Mouse (Mus musculus) gastrocnemius, adult 18-20 months (tissue): ENCODE data around the gene Tpt1. TPM values are rescaled to one million over a fixed set of nuclear protein-coding genes. Genes with fewer than 3 reads are reported as not detected.
"Not testable (repeated sequence)": the region's sequence is repeated elsewhere in the genome, so short reads cannot be mapped to it uniquely, and the experiment has no call there.

ENCODE experiments used
- DNase-seq: peaks from one replicate; pipeline ENCODE4 v3.0.0; 2021; ENCODE audit warnings: low spot score
- long read RNA-seq, 2 experiments: library from polyadenylated mRNA; stranded (forward); transcript quantifications; one replicate each; pipeline ENCODE4 v2.0.0; 2021
- total RNA-seq, 2 experiments: library from RNA; stranded (reverse); gene quantifications; 2 replicates each; pipeline ENCODE4 v1.2.3; 2021

Tpt1 gene
- total RNA-seq: 1,000 to 10,000 TPM; 3,564 to 3,853 TPM
- long read RNA-seq, experiment 1, transcript Tpt1-201 (6 exons, 1,169 nt): major isoform, 721 of 746 reads
- long read RNA-seq, experiment 1, partial matches to known transcripts: 20 of 746 reads
- long read RNA-seq, experiment 1, other reads (novel, unspliced or antisense): 5 of 746 reads
- long read RNA-seq, experiment 2, transcript Tpt1-201 (6 exons, 1,169 nt): major isoform, 570 of 603 reads
- long read RNA-seq, experiment 2, partial matches to known transcripts: 29 of 603 reads
- long read RNA-seq, experiment 2, other reads (novel, unspliced or antisense): 4 of 603 reads

DNA sequence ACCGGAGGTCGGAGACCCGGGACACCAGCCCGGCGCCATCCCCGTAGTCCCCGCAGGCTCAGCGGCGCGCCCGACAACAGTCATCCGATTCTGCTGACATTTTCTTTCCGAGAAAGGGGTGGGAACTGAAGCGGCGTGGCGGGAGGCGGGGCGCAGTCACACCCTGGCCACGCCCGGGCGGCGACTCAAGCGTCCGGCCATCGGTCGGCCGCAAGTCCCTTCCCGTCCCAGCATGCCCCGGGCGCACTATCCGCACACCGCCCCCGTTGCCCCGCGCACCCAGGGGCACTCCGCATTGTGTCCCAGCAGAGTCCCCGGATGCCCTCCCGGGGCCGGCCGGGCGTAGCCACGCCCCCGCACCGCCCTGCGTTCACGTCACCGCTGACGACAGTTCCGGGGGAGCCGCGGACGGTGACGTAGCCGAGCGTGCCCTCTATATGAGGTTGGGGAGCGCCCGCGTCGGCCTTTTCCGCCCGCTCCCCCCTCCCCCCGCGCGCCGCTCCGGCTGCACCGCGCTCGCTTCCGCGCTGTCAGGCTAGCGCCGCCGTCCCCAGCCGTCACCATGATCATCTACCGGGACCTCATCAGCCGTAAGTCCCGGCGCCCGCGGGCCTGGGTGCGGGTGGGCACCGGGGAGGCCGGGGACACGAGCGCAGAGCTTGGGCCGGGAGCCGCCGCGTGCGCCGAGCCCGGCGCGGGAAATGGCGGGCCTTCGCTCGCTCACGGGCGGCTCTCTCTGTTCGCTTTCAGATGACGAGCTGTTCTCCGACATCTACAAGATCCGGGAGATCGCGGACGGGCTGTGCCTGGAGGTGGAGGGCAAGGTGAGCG is at the start of gene Tpt1:
Gene Tpt1, plus strand, starts transcription at position 227 of the 831 bp plus-strand sequence.
- DNase-seq: peak; percentile 99

DNA sequence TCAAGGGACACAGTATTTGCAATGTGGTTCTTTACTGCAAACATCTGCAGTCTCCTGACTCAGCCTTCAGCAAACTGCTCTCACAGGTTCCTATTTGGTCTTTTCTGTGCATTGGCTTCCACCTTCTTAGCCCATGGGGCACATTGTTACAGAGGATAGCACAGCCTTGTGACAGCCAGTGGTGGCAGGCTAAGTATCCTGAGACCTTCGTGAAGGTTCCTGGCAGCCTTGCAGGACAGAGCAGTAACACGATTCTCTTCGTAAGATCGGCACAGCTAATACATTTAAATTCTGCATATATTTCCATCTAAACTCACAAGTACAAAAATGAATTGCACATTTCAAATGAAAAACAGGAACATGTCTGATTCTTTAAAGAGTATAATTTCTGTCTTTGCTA is 49.0 kb upstream of the Tpt1 start:
- DNase-seq: peak; percentile 50

DNA sequence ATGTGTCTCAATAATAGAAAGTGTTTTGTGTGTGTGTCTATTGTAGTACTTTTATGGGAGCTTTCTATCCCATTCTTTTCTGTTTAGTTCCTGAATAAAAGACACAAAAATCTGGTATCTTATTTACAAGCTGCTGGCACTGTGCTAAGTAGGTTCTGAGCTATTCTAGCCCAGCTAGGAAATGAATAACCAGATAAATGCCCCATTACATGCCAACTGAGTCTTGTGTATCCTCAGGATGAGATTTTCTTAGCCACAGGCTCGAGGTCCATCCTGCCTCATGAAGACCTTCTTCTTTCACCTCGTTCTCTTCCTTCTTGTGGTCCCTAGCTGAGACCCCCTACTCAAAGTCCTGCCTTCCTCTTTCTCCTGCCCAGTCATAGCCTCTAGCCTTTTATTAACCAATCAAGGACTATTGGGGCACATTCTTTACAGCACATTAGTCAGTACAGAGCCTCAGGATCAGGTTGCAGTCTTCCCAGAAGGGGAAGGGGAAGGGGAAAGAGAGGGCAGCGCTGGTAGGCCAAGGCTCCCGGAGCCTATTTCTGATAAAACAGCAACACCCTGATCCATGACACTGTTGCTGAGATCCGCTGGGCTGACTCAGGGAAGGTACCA is 47.0 kb upstream of the Tpt1 start:
- no peak for DNase-seq

DNA sequence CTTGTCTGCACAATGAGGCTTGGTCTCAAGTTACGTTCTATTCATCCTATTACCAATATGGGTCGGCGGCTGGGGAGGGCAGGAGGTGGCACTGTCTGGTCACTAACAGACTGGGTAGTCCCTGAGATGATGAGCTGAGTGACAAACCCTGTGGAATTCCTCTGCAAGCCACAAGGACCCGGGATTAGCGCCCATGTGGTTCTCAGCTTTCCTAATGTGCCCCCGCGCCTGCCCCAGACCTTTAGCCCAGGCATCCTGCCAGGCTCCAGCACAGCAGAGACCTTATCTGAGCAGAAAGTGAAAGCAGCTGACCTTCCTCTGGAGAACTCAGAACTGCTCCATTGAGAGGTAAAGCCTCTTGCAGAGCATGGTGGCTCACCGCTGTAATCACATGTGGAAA is 37.1 kb upstream of the Tpt1 start:
- peak; percentile 90 for DNase-seq

DNA sequence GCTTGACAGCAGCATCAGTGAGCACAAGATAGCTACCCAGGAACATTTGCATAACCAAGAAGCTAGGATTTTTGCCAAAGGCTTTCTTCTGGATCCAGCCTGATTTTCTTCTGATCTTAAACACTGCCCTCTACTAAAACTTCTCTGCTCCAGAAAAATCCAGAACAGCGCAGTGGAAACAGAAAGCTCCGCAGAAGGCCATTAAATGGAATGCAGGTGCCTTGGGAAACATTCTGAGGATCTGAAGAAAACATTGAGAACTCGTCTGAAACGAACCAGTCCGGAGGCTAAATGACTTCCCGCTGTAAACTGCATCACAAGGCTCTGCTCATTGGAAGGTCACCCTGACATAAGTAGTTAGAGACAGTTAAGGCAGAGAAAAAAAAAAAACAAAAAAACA is 35.0 kb upstream of the Tpt1 start:
- DNase-seq: no peak

DNA sequence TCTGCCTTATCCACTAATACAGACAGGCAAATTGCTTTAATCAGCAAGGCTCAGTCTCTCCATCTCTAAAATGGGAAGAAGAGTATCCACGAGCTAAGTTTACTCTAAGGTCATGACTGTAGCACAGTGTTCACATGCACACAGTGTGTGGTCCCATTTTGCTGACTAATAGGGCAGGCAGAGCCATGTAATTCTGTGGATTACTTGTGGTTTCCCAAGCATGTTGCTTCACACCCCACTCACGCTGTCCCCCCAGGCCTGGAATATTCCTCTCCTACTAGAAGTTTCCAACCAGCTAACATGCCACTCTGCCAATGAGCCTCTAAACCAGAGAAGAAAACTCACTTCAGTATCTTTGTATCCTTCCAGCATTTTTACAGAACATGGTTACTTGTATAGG is 26.4 kb upstream of the Tpt1 start:
- DNase-seq: no peak

DNA sequence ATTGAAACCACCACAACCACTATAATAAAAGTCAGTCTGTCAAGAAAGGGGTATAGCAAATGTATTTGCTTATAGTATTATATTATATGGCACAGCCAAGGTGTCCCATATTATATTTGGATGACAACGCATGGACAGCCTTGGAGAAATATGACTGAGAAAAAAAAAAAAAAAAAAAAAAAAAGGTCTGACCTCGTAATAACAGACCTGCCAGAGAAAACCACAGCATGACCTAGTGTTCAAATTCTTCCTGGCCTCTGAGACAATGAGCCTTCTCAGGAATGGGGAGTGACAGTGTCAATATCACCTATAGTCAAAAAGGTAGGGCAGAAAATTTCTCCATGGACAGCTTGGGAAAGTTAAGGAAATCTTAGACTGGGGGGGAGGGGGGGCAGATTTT is 25.6 kb upstream of the Tpt1 start:
- DNase-seq: no peak

DNA sequence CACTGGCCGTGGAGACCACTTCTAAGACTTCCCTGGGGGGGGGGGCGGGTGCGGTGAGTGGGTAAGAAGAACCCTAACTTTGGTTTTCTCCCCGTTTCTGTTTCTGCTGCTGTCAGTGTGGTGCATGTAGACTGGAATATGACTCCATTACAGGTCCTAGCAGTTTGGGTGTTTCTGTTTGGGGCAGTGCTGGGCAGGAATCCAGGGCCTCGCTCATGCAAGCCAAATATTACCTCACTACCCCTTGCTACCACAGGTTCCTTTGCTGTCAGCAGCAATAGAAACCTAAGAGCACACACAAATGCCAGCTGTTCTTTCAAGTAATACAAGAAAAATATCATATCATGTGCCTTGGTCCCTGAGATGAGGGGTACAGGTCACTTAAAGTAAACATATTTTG is 24.9 kb upstream of the Tpt1 start:
- peak; percentile 83 for DNase-seq

DNA sequence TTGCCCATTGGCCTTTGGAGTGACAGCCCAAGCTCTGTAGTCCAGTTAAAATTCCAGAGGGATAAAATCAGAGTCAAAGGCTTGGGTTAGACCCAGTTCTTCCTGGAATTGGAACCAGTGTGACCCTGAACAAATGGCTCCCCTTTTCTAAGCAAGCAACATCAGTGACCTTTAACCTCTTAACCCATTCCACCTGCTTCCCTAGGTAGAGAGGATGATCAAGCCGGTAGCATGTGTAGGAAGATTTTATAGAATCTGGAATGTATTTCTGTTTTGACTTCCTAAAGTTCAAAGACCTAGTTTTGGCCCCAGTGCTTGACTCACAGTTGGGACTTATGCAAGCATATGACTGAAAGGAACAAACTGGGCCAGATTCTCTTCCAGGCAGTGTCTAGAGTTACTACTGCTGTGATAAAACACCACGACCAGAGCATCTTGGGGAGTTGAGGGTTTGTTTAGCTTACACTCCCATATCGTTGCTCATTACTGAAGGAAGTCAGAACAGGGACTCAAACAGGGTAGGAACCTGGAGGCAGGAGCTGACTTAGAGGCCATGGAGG is 18.0 kb upstream of the Tpt1 start:
- peak; percentile 69 for DNase-seq

DNA sequence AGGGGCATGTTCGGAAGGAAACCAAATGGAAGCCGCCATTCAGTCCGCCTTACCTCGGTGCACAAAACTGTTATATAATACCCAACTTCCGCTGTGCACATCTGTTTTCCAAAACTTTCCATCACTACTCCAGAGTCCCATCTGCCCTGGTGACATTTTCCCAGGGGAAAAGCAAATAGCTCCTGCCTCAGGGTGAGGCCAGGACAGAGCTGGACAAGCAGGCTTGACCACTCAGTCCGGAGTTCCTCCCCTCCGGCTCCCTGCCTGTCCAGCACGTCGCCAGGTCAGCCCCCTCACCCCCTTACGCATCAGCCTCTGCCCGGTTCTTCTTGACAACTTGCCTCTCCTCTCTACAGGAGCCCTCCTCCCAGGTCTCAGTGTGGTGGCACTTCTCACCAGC is 16.7 kb upstream of the Tpt1 start:
- DNase-seq: no peak

DNA sequence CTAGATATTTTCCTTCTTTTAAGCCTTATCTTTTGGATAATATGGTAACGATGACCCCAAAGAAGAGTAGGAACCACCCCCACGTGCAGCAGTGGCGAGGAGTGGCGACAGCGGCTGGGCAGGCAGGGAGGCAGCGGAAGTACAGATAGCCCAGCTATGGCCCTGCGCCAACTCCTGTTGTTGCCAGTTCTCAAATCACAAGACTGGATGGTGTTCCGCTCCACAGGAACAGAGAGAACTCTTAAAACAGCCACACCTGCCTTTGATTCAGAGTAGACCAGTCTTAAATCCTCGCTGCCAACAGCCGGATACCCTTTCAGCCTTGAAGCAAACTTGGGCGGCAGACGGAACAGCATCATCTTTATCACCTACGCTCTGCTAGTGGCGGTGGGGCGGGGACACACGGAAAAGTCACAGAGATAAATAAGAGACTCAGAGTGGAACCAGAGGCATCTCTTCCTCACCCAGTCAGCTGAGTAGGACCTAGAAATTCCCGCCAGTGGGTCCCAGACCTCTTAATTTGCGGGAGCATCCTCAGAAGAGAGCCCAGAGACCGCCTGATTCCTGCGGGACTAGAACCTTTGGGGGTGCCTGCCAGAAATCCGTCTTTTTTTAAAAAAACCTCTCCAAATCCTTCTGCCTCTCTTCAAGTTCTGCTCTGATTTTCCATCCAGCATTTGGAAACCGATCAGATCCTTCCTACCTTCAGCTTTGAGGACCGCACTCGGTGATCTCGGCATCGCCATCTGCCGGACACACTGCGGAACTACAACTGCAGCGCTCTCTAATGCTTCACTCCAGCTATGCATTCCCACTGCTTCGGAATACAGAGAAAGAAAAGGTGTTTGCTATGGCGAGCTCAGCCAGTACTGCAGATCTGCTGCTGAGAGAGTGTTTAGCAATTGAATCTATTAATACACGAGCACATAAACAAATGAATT is 15.8 kb upstream of the Tpt1 start:
- DNase-seq: peak; percentile 95

DNA sequence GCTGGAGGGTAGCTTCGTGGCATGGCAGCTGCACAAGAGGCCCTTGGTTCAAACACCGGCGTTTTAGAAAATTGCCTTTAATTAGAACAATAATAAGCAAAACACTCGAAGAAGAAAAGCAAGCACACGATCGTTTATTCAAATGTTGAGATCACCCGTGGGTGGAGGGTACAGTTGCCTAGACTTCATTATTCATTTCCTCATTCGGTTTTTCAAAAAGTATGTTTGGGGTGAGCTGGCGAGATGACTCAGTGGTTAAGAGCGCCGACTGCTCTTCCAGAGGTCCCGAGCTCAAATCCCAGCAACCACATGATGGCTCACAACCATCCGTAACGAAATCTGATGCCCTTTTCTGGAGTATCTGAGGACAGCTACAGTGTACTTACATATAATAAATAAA is 15.1 kb upstream of the Tpt1 start:
- DNase-seq: not testable (repeated sequence)

DNA sequence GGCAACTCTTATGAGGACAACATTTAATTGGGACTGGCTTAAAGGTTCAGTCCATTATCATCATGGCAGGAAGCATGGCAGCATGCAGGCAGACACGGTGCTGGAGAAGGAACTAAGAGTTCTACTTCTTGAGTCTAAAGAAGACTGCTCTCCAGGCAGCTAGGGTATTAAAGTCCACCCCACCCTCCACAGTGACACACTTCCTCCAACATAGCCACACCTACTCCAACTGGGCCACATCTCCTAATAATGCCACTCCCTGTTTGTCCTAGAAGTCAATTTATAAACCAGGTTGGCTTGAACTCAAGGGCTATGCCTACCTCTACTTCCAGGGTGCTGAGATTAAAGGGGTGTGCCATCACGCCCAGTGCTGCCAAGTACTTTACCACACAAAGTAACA is 12.9 kb upstream of the Tpt1 start:
- no peak for DNase-seq

DNA sequence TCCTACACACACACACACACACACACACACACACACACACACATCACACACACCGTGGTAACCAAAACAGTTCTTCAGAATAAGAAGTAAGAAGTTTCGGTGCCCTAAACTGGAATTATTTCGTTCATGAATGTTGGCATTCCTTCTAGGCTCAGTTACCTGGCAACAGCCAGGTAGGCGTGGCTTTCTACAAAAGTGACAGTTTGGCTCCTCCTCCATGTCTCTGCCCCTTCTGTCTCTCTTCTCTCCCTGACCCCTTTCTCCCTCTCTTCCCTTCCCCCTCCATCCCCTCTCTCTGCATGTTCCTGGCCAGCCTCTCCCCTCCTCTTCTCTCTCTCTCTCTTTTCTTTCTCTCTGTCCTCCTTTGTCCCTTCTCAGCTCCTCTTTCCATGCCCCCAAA is 11.9 kb upstream of the Tpt1 start:
- no peak for DNase-seq

DNA sequence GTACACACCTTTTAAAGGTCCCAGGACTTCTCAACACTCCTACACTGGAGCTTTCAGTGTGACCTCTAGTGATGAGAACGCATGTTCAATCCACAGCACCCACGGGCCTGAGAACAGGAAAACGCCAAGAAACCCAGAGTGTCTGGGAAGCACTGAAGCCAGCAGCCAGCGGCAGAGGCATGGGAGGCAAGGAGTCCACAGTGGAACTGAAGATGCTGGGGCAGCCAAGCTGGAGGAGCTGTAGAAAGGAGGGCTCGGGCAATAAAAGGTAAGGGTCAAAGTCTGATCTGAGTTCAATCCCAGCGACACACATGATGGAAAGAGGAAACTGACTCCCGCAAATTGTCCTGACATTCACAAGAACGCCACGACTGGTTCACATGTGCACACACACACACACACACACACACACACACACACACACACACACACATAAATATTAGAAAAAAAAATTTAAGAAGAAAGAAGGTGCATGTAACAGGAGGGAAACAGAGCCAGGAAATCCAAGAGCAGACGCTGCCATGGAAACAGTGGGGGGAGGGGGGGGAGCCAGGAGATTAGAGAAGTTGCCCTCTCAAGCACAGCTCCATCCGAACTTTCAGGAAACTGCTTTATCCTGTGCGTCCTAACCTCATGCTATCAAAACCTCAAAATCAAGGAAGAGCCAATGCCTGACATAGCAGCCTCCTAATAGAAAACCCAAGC is 11.2 kb upstream of the Tpt1 start:
- DNase-seq: no peak

DNA sequence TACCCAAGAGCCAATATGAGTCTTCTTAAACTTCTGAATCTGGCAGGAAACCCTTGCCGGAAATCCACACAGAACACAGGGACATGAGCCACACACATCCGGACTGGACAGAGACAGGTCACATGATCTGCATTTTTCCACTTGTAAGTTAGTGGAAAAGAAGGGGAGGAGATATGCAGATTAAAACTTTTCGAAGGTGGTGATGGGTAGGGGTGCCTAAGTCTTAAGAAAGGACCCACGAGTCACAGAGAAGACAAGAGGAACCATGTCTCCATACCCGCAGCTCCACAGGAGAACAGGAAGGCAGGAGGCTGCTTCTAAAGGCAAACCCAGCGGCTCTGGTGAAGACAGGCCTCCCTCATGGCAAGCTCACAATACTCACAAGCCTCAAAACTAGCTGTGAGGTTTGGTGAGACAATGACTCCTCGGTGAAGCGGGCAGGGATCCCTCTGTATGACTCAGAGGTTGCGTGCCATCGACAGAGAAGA is 10.6 kb upstream of the Tpt1 start:
- DNase-seq: peak; percentile 79

DNA sequence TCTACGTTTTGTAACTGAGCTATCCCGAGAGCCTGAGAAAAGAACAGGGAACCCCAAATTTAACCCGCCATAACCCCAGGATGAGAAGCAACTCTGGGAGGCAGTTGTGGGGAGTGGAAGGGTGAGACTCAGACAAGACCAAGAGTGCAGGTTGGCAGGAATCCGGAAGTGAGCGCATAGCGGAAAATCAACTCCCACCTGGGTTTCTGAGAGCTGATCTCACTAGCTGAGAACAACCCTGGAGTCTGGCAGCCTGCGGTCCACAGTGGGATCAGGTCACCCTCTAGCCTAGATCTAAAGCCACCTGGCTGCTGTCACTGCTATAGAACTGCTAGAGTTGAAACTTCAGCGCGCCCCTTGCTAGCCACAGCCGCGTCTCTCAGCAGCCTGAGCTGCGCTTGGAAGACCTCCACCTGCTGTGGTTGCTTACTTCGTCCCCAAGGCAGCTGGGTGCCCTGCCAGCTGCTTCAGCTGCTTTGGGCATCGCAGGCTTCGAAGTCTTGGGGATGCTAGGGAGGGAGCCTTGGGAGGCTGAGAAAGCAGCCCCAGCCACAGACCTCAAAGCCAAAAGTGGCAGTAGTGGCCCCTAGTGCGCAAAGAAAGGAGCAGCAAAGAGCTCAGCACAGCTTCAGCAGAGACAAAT is 10.0 kb upstream of the Tpt1 start:
- peak; percentile 76 for DNase-seq

DNA sequence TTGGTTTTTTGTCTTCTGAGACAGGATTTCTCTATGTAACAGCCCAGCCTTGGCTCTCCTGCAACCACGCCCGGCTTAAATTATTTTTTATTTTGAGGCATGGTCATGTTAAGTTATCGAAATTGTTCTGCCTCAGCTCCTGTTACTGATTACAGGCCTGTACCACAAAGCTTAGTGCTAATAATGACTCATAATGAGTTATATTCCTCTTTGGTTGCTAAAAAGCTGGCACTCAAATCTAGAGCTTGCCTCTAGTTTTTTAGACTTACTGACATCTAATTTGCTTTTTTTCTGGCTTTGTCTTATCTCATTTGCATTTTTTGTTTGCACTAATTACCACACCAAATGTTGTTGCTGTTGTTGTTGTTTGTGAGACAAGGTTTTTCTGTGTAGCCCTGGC is 8.3 kb upstream of the Tpt1 start:
- DNase-seq: no peak

DNA sequence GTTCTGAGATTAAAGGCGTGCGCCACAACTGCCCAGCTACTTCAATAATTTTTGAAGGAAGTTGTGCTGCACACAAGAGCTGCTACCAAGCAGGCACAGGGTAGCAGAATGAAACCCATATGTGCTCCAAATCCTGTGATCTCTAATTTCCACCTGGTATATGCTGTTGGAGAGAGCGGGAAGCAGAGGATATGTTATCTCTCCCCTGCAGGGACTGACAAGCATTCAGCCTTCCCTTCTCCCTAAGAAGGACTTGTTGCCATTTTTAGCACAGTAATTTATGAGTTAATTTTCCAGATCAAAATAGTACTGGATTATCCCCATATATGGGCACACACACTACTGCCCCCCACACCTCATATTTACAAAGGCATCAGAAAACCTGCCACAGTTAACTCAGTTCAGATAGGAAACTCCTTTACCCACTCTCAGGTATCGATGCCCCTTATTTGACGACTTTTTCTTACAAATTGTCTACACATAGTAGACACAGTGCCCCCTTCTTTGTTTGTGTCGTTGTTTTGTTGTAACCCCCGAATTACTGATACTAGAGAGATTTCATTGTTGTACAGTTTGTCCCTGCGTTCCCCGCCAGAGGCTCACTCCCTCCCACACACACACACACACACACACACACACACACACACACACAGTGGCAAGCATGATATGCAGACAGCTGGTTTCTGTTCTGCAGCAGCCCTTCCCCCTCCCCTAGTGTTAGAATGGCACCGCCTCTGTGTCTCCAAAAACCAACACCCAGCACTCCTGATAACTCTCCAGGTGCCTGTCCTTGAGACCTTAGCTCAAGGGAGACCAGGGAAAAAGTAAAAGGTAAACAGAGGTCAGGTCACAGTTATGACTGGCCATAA is 7.6 kb upstream of the Tpt1 start:
- no peak for DNase-seq
